Mouse (Mus musculus) spleen, adult 12 weeks (tissue): Measurements from ENCODE around the gene Alpi.
A peak's percentile ranks its signal among the peaks of the same experiment; 100 is the strongest.

Experiments used
- DNase-seq: peaks from one replicate; pipeline ENCODE4 v3.0.0; 2022; ENCODE audit warnings: low spot score

The Alpi gene

DNA sequence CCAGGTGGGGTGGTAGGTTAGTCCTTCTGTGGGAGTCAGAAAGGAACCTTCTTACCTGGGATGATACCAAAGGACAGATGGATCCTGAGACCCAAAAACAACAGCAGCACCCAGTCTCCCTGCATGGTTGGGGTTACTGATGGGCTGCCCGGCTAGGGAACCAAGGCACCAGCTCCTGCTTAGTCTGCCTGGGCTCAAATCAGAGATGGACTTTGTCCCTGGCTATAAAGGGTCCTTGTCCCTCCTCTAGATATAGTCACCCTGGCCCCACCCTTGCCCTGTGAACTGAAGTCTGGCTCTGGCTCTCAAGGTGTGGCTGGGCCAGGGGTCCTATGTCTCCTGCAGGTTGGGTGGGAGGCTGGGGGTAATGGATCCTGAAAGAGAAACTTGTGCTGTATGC lies at the start of gene Alpi:
Alpi (minus strand) TSS at position 196 of the 400 bp plus-strand sequence.
- no peak for DNase-seq

DNA sequence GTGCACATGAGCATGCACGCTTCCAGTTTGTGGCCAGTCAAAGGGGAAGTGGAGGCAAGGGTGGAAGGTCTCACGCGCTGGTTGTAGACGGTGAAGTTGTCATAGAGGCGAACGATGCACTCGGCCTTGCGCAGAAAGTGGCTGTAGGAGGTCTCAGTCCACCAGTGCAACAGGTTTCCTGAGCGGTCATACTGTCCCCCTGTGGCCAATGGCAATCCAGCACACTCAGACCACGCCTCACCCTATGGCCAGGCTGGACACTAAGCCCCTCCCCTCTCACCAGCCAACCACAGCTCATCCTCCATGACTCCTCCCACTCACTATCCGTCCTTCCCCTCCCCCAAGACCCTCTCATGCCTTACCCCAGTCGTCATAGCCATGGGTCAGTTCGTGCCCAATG lies 48.0 kb upstream of the Alpi start:
- no peak for DNase-seq

DNA sequence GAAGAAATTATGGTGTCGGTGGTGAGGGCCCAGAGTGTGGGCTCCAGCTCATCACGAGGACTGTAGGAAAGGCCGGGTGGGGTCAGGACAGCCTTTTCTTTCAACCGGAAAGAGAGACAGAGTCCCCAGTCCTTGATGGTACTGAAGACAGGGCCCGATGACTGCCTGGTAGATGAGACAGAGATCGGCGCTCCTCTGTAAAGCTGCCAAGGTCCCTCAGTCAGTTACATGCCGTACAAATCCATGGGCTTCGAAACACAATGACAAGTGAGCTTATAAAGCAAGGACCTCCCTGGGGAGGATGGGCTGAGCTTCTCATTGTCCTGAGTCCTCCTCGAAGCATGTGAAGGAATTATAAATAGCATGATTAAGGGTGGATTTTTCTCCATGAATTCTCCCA lies 41.7 kb upstream of the Alpi start:
- DNase-seq = no peak

DNA sequence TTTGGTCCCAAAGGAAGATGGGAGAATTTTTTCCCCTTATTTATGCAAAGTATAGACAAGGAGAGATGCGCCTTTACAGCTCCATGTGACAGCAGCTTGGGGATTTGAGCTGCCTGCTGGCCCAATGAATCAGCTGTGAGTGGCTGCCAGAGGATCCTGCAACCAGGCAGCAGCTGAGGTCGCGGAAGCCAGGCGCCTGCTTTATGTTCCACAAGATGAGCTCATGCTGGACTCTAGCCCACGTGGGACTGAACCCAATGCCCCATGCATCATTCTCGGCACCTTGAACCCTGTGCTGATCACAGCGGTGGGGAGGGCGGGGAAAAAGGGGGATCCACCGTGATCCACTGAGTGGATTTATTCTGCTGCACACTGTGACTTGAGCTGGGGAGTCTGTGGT lies 41.0 kb upstream of the Alpi start:
- DNase-seq = no peak

DNA sequence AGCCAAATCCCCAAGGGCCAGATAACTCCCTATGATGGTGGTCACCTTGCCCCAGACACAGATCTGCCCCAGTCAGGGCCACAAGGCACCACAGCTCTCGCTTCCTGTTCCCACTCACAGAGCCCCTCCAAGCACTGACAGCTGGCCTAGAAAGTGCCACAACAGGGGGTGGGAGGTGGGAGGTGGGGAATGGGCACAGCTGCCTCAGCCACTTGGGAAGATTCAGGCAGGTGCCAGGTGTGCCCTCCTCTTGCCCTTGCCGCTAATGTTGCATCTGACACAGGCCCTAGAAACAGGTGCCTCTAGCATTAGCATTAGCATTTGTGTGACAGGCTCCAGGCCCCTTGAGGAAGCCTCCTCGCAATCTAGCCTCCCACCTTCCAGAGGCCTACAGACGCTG lies 40.1 kb upstream of the Alpi start:
- no peak for DNase-seq

DNA sequence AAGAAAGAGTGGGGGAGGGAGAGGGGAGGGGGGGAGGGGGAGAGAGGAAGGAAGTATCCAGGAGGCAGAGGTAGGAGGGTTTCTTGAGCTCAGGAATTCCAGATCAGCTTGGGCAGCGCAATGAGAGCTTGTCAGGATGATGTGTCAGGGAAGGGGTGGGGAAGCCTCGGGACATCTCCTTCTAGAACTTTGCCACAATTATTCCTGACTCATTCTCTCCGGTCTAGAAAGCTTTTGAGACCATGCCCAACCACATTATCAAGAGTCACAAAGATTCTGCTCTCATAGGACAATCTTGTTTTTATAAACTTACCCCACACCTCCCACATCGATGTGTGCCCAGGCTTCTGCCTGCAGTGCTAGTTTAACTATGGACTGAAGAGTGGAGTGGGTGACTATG lies 30.4 kb upstream of the Alpi start:
- DNase-seq = no peak

DNA sequence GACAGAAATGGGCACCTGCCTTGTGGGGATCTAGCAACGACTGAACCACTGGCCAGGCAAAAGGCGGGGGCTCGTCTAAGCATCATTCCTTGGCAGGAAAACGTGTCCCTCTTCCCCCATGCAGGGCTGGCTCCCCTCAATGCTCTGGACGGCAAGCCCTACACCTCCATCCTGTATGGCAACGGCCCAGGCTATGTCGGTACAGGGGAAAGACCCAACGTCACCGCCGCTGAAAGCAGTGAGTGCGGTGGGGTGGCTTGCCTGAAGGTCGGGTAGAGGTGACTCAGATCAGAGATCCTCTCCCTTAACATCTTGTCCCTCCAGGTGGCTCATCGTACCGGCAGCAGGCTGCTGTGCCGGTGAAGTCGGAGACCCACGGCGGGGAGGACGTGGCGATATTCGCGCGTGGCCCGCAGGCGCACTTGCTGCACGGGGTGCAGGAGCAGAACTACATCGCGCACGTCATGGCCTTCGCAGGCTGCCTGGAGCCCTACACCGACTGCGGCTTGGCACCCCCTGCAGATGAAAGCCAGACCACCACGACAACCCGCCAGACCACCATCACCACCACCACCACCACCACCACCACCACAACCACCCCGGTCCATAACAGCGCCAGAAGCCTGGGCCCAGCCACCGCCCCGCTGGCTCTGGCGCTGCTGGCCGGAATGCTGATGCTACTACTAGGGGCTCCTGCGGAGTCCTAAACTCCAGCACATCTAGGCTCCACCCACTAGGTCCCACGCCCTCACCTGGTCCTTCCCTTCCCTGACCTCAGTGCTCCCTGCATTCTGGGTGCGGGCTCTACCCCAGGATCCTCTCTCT lies 26.0 kb upstream of the Alpi start:
- no peak for DNase-seq

DNA sequence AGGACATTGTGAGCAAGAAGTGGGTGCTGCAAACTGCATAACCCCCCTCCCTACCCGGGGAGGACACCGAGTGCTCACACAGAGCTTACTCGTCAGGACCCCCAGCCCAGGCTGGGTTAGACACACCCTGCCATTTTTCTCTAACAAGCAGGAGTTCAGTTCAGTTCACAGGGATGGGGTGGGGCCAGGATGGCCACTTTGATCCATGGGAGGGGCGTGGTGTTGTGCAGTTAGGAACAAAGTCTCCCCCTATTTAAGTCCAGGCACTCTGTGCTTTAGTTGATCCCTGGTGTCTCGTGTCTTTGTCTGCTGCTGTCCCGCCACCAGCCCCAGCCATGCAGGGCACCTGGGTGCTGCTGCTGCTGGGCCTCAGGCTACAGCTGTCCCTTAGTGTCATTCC lies 23.3 kb upstream of the Alpi start, which contains the start of gene Akp3:
Akp3 (plus strand) TSS at position 301 of the 400 bp plus-strand sequence.
- DNase-seq = no peak

DNA sequence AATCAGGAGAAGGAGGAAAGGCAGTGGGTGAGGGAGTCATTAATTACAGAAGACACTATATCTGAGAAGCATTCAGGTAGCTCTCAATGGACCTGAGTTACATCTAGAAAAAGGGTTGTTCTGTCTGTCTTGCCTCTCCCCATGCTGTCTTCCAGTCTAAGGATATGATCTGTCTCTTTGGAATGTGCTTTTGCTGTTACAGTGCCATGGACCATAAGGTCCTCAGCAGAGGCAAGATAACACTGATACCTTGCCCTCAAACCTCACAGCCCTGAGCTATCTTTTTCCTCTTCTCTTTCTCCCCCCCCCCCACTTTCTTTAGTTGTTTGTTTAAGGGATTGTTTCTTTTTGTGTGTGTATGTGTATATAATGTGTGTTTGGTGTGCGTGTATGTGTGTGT lies 13.4 kb upstream of the Alpi start:
- no peak for DNase-seq

DNA sequence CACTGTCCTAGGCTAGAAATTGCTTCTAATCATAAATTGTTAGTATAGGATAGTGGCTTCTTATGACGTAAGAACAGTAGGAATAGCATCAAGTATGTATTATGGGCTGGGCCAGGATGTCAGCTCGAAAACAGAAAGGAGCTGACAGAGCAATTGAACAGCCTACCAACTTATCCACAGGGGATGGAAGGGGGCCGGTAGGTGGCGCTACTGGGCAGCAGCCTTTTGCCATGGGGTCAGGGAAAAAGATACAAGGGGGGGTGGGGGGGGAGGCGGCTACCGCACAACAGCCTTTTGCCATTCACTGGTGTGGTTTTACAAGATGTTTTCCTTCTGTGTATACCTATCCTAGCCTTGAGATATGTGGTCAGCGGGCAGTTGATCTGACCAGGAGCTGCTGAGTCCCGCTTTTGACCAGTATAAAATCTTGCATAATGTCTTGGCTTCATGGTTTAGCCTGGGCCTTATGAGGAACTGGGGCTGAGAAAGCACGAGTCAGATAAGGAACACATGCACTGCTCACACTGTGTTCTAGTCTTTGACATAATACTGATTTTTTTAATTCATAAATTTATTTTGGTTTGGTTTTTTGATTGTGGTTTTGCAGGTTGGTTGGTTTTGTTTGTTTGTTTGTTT lies 10.4 kb upstream of the Alpi start:
- no peak for DNase-seq

DNA sequence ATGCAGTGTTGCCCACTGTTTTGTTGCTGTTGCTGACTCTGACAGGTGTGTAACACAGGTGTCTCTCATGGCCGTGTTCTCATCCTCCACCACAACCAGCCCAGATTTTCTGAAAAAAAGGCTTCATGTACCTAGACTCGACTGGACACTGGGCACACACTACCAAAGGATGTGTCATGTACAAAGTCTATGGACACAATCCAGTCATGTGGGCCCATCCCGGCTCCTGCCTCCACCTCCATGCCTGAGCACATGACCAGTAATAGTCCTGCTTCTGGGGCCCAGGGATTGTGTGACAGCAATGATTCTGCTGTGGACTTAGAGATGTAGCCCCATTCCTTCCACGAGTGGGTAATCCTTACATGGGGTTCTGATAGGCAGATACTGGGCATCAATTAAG lies 7.2 kb upstream of the Alpi start:
- no peak for DNase-seq

DNA sequence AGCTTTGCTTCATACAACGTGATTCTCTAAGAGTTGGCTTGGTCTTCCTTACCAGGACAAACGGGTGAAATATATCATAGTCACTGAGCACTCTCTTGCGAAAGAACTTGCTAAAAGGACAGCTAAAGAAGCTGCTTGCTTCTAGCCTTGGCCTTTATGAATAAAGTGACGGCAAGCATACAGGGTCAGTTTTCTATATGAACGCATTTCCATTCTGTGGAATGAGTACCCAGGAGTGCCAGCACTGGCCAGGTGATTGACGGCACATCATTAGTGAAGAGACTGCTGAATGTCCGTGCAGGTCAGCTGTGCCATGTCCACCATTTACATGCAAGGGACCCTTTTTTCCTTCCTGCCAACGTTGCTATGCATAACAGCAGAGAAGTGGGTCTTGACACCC lies 5.1 kb upstream of the Alpi start:
- DNase-seq = no peak

DNA sequence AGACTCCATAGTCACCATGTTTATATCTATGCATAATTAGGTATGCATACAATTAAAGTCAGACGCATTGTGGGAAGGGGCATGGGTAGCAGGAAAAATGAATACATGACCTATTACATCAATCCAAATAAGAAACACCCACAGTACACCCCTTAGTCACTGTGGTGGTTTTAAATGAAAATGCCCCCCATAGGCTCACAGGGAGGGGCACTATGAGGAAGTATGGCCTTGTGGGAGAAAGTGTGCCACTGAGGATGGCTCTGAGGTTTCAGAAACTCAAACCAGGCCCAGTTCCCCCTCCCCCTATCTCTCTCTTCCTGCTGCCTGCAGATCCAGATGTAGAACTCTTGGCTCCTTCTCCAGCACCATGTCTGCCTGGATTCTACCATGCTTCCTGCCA lies 2.5 kb upstream of the Alpi start:
- no peak for DNase-seq

DNA sequence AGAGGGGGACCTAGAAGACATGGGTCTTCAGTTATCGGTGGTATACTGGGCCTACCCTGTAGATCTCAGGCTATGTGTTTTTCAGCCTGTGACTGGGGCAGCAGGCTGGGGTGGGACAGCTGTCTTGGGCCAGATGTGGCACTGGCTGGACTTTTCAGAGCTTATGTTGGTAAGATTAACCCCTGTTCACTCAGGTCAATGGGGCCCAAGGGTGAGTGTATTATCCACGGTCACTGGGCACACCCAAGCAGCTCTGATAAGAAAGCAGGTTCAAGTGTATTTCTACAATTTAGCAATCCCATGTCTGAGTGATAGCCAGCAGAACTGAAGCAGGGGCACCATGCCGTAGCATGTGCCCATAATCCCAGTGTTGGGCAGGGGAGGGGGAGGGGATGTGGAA lies 708 bp upstream of the Alpi start:
- DNase-seq = no peak

DNA sequence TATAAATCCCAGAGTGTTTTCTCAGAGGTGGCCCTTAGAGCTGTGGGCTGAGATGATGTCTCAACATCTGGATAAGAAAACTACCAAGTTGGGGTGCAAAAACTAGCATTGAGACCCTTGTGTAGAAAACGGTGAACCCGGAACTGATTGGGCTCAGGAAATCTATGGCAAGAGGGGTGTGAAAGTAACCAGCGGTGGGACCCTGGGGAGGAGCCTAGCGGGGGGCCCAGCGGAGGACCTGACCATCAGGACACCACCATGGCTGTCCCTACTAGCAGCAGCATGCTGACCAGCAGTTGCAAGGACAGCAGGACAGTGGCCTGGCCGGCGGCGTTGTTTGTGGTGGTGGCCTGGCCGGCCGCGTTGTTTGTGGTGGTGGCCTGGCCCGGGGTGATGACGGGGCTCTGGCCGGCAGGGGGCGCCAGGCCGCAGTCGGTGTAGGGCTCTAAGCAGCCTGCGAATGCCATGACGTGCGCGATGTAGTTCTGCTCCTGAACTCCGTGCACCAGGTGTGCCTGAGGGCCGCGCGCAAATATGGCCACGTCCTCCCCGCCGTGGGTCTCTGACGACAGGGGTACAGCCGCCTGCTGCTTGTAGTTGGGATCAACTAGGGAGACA lies 2.9 kb downstream of the Alpi start:
- DNase-seq = peak; percentile 8

DNA sequence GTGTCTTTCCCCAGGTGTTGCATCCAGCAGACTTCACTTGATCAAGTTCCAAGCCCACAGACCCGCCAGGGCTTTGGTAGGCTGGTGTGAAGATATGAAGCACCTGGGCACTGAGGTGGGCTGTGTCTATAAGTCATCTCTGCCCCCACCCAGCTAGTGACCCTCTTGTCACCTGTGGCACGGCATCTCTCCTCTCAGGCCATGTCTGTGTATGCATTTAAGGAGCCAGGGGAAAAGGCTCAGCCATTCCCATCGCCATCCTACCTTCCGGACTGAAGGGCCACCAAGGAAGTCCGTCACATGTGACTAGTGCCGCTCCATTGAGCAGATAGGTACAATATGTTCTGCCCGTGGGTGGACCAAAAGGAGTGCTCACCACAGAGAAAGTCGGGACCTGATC lies 5.8 kb downstream of the Alpi start:
- DNase-seq = no peak

DNA sequence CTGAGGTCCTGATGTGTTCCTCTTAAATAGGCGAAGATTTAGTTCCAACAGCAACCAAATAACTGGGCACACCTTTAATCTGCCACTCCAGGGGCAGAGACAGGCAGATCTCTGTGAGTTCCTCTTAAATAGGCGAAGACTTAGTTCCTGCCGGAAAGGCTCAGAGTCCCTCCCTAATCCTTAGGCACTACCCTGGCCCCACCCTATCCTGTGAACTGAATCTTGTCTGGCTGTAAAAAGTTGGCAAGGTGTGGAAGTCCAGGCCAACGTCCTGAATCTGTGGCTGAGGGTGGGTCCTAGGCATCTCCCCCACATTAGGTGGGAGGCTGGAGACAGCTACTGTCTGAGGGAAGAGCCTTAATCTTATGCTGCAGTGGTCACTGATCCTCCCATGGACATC lies 11.6 kb downstream of the Alpi start, which contains the start of gene Alppl2:
Alppl2 (minus strand) TSS at position 101 of the 400 bp plus-strand sequence.
- DNase-seq = no peak

DNA sequence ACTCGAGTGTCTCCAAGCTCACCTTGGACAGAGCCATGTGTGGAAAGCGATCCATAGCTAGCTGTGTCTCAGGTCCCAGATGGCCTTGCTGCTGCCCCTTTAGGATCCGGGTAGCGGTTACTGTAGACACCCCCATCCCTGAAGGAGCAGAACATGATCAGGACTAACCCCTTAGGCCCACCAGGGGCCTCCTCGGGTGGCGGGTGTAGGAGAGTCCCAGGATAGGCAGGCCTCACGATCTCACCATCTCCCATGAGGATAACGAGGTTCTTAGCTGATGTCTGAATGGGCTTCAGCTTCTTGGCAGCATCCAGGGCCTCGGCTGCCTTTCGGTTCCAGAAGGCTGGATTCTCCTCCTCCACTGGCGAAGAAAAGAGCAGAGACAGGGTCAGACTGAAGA lies 12.2 kb downstream of the Alpi start:
- no peak for DNase-seq

DNA sequence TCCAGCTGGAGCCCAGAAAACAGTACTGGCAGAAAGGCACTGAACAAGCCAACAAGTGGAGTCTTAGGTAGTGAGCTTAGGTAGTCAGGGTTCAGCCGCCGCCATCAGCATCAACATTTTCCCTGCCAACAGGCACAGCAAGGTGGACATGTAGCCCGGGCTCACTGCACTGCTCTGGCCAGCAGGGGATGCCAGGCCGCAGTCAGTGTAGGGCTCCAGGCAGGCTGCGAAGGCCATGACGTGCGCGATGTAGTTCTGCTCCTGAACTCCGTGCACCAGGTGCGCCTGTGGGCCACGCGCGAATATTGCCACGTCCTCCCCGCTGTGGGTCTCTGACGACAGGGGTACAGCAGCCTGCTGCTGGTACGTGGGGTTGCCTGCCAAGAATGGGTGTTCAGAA lies 14.4 kb downstream of the Alpi start:
- DNase-seq = no peak

DNA sequence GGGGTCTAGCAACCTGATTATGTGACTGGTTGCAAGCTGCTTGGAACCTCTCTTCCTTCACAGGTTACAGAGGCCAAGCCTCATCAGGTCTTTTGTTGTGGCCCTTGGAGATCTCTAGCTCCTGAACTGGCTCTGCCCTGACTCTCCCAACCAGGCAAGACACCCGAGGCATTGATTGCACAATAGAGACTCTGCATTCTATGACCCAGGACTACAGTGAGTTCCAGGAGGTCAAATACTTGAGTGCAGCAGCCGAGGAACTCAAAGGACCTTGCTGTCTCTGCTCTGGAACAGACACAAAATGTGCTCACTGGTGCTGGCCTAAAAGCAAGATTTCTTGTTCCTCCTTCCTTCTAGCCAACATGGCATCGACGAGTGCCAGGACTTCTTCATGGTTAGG lies 15.2 kb downstream of the Alpi start:
- DNase-seq = no peak

DNA sequence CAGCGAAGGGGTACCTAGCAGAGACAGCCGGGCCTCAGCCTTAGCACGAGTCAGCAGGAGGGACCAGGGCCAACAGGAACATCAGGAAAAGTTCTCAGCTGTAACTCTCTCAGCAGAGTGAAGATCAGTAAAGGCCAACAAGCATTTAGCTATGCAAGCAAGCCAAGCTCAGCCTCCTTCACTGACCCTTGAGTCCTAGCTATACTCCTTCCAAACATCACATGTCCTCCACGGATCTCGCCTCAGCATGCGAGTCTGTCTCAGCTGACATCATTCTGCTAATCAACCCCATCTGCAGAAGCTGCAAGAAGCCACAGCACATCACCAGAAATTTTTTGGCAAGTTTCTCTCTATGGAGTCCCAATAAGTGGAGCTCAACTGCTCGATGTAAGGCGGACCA lies 27.6 kb downstream of the Alpi start:
- no peak for DNase-seq

DNA sequence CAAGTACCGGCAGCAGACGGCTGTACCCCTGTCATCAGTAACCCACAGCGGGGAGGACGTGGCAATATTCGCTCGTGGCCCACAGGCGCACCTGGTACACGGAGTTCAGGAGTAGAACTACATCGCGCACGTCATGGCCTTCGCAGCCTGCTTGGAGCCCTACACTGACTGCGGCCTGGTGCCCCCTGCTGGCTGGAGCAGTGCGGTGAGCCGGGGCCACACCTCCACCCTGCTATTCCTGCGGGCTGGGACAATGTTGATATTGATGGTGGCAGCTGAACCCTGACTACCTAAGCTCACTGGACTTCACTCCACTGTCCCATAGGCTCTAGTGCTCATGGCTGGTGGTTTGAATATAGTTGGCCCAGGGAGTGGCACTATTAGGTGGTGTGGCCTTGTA lies 30.7 kb downstream of the Alpi start:
- peak; percentile 21 for DNase-seq

DNA sequence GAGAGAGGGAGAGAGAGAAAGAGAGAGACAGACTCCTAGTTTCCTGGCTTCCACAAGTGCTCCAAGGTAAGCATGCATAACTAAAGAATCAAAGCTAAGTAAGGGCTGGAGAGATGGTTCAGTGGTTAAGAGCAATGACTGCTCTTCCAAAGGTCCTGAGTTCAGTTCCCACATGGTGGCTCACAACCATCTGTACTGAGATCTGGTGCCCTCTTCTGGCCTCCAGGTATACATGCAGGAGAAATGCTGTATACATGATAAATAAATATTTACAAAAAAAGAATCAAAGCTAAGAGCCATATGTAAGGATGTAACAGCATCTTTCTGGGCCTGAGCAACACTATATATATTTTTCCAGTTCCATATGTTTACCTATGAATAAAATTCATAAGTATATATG lies 40.5 kb downstream of the Alpi start:
- DNase-seq = no peak
